Mouse (Mus musculus): ENCODE measurements at regions not wholly inside any gene's neighbourhood (a gene's known extent, or its start where the extent isn't known, plus 50 kb on each side); places are given as distances from the start of the nearest gene placed in this dataset.

GRCm38 (mm10) chr13:39351606-39352005 is 390.9 kb upstream of the Slc35b3 start:
- in situ Hi-C loops (cut with MboI, MseI), result loop anchor here (10.0 kb wide), 1 partner anchor 997 kb away; no protein-coding TSS in a partner anchor

- in situ Hi-C loops (cut with MboI, MseI), result loop anchor here (10.0 kb wide), 1 partner anchor 996 kb away; no protein-coding TSS in a partner anchor
Observed at GRCm38 (mm10) chr13:39350668-39351067, 390.0 kb upstream of the Slc35b3 start.

GRCm38 (mm10) chr13:39347761-39348160 is 387.1 kb upstream of the Slc35b3 start:
- in situ Hi-C loops (cut with MboI, MseI), result no loop called here

- in situ Hi-C loops (cut with MboI, MseI), result no loop called here
Observed at GRCm38 (mm10) chr13:39334874-39335273, 374.2 kb upstream of the Slc35b3 start.

GRCm38 (mm10) chr13:39329794-39330193 is 369.1 kb upstream of the Slc35b3 start:
- in situ Hi-C loops (cut with MboI, MseI), result loop anchor here (10.0 kb wide), 1 partner anchor 1625 kb away; no protein-coding TSS in a partner anchor

GRCm38 (mm10) chr13:39326176-39326575 is 365.5 kb upstream of the Slc35b3 start:
- in situ Hi-C loops (cut with MboI, MseI), result loop anchor here (10.0 kb wide), 1 partner anchor 1629 kb away; no protein-coding TSS in a partner anchor

- in situ Hi-C loops (cut with MboI, MseI), result loop anchor here (10.0 kb wide), 1 partner anchor 1634 kb away; no protein-coding TSS in a partner anchor
Observed at GRCm38 (mm10) chr13:39321111-39321510, 360.4 kb upstream of the Slc35b3 start.

- in situ Hi-C loops (cut with MboI, MseI), result loop anchor here (10.0 kb wide), 1 partner anchor 185 kb away; no protein-coding TSS in a partner anchor
Observed at GRCm38 (mm10) chr13:39309758-39310157, 349.1 kb upstream of the Slc35b3 start.

- in situ Hi-C loops (cut with MboI, MseI), result loop anchor here (10.0 kb wide), 1 partner anchor 187 kb away; no protein-coding TSS in a partner anchor
Observed at GRCm38 (mm10) chr13:39307845-39308244, 347.2 kb upstream of the Slc35b3 start.

GRCm38 (mm10) chr13:39306851-39307250 is 346.2 kb upstream of the Slc35b3 start:
- in situ Hi-C loops (cut with MboI, MseI), result loop anchor here (10.0 kb wide), 1 partner anchor 188 kb away; no protein-coding TSS in a partner anchor

- in situ Hi-C loops (cut with MboI, MseI), result no loop called here
Observed at GRCm38 (mm10) chr13:39297129-39297528, 336.5 kb upstream of the Slc35b3 start.

- in situ Hi-C loops (cut with MboI, MseI), result no loop called here
Observed at GRCm38 (mm10) chr13:39290216-39290960, 329.7 kb upstream of the Slc35b3 start.

- in situ Hi-C loops (cut with MboI, MseI), result no loop called here
Observed at GRCm38 (mm10) chr13:39282272-39282671, 321.6 kb upstream of the Slc35b3 start.

GRCm38 (mm10) chr13:39278101-39278500 is 317.4 kb upstream of the Slc35b3 start:
- in situ Hi-C loops (cut with MboI, MseI), result no loop called here

- in situ Hi-C loops (cut with MboI, MseI), result no loop called here
Observed at GRCm38 (mm10) chr13:39266024-39266423, 305.3 kb upstream of the Slc35b3 start.

GRCm38 (mm10) chr13:39256708-39257107 is 296.0 kb upstream of the Slc35b3 start:
- in situ Hi-C loops (cut with MboI, MseI), result no loop called here

GRCm38 (mm10) chr13:39255338-39255737 is 294.7 kb upstream of the Slc35b3 start:
- in situ Hi-C loops (cut with MboI, MseI), result no loop called here

GRCm38 (mm10) chr13:39252591-39252990 is 291.9 kb upstream of the Slc35b3 start:
- in situ Hi-C loops (cut with MboI, MseI), result no loop called here

GRCm38 (mm10) chr13:39250096-39250495 is 289.4 kb upstream of the Slc35b3 start:
- in situ Hi-C loops (cut with MboI, MseI), result no loop called here

GRCm38 (mm10) chr13:39226829-39227228 is 266.2 kb upstream of the Slc35b3 start:
- in situ Hi-C loops (cut with MboI, MseI), result no loop called here

- in situ Hi-C loops (cut with MboI, MseI), result no loop called here
Observed at GRCm38 (mm10) chr13:39225651-39226050, 265.0 kb upstream of the Slc35b3 start.

- in situ Hi-C loops (cut with MboI, MseI), result no loop called here
Observed at GRCm38 (mm10) chr13:39211076-39211475, 250.4 kb upstream of the Slc35b3 start.

- in situ Hi-C loops (cut with MboI, MseI), result no loop called here
Observed at GRCm38 (mm10) chr13:39183715-39184179, 223.1 kb upstream of the Slc35b3 start.
